Mouse (Mus musculus) liver, adult 2 months (tissue): ENCODE measurements around the gene Rims1.

ENCODE experiments used
- CTCF ChIP-seq: fragments of 200-500 bp; IDR thresholded peaks from 2 replicates; pipeline ENCODE4 v1.5.1; 2011; ENCODE audit warnings: low read depth, low read length, control low read depth
- POLR2A ChIP-seq: fragments of 200-500 bp; IDR thresholded peaks from 2 replicates; pipeline ENCODE4 v1.6.1; 2011; ENCODE audit warnings: low read length, control low read depth; ENCODE audit not compliant: insufficient read depth; ENCODE audit errors: extremely low read depth

- TF ChIP-seq CTCF (no peak), POLR2A (no peak)
Measured at GRCm38 (mm10) chr1:22737491-22737890, 68.3 kb downstream of the Rims1 start.
